Mouse (Mus musculus): ENCODE measurements at regions not wholly inside any gene's neighbourhood (a gene's known extent, or its start where the extent isn't known, plus 50 kb on each side); places are given as distances from the start of the nearest gene placed in this dataset.

GRCm38 (mm10) chr10:111111020-111111419 is 53.5 kb upstream of the Osbpl8 start:
- no peak for DNase-seq
- intact Hi-C loops (cut with DNase I): no loop called here

GRCm38 (mm10) chr10:111108658-111109633 is 55.6 kb upstream of the Osbpl8 start:
- intact Hi-C loops (cut with DNase I): no loop called here
- peak; percentile 70 for DNase-seq

- intact Hi-C loops (cut with DNase I): no loop called here
- no peak for DNase-seq
These were observed 56.7 kb upstream of the Osbpl8 start for GRCm38 (mm10) chr10:111107852-111108251.

GRCm38 (mm10) chr10:111107387-111107786 is 57.2 kb upstream of the Osbpl8 start:
- DNase-seq: peak; percentile 49
- intact Hi-C loops (cut with DNase I): no loop called here

GRCm38 (mm10) chr10:111106411-111106810 is 58.1 kb upstream of the Osbpl8 start:
- intact Hi-C loops (cut with DNase I): no loop called here
- no peak for DNase-seq

- no peak for DNase-seq
- intact Hi-C loops (cut with DNase I): no loop called here
These were observed 58.9 kb upstream of the Osbpl8 start for GRCm38 (mm10) chr10:111105662-111106061.

GRCm38 (mm10) chr10:111103512-111103911 is 61.0 kb upstream of the Osbpl8 start:
- intact Hi-C loops (cut with DNase I): loop anchor here (5.0 kb wide), 2 partner anchors 116 to 311 kb away; no protein-coding TSS in a partner anchor
- DNase-seq: no peak

GRCm38 (mm10) chr10:111103086-111103485 is 61.5 kb upstream of the Osbpl8 start:
- DNase-seq: no peak
- intact Hi-C loops (cut with DNase I): loop anchor here (5.0 kb wide), 2 partner anchors 116 to 311 kb away; no protein-coding TSS in a partner anchor

- intact Hi-C loops (cut with DNase I): loop anchor here (5.0 kb wide), 2 partner anchors 115 to 310 kb away; no protein-coding TSS in a partner anchor
These were observed 62.4 kb upstream of the Osbpl8 start for GRCm38 (mm10) chr10:111101901-111102761.

GRCm38 (mm10) chr10:111099812-111100464 is 64.6 kb upstream of the Osbpl8 start:
- peak; percentile 78 for DNase-seq
- intact Hi-C loops (cut with DNase I): loop anchor here (5.0 kb wide), 2 partner anchors 113 to 308 kb away; no protein-coding TSS in a partner anchor

More at GRCm38 (mm10) chr10:111101901-111102761, 62.4 kb upstream of the Osbpl8 start:
- no peak for DNase-seq

GRCm38 (mm10) chr10:111099059-111099811 is 65.3 kb upstream of the Osbpl8 start:
- intact Hi-C loops (cut with DNase I): no loop called here
- DNase-seq: no peak

GRCm38 (mm10) chr10:111097245-111097644 is 67.3 kb upstream of the Osbpl8 start:
- intact Hi-C loops (cut with DNase I): no loop called here

GRCm38 (mm10) chr10:111096811-111097210 is 67.7 kb upstream of the Osbpl8 start:
- DNase-seq: no peak
- intact Hi-C loops (cut with DNase I): no loop called here

More at GRCm38 (mm10) chr10:111097245-111097644, 67.3 kb upstream of the Osbpl8 start:
- DNase-seq: no peak

GRCm38 (mm10) chr10:111094405-111094804 is 70.1 kb upstream of the Osbpl8 start:
- intact Hi-C loops (cut with DNase I): no loop called here

GRCm38 (mm10) chr10:111089382-111089781 is 75.2 kb upstream of the Osbpl8 start:
- no peak for DNase-seq
- intact Hi-C loops (cut with DNase I): loop anchor here (5.0 kb wide), 1 partner anchor 102 kb away; no protein-coding TSS in a partner anchor

More at GRCm38 (mm10) chr10:111094405-111094804, 70.1 kb upstream of the Osbpl8 start:
- no peak for DNase-seq

- no peak for DNase-seq
- intact Hi-C loops (cut with DNase I): loop anchor here (5.0 kb wide), 1 partner anchor 98 kb away; no protein-coding TSS in a partner anchor
These were observed 75.6 kb upstream of the Zdhhc17 start for GRCm38 (mm10) chr10:111085561-111085960.

- intact Hi-C loops (cut with DNase I): no loop called here
- DNase-seq: no peak
These were observed 74.4 kb upstream of the Zdhhc17 start for GRCm38 (mm10) chr10:111084267-111084780.

- DNase-seq: no peak
- intact Hi-C loops (cut with DNase I): no loop called here
These were observed 73.9 kb upstream of the Zdhhc17 start for GRCm38 (mm10) chr10:111083861-111084260.

- intact Hi-C loops (cut with DNase I): no loop called here
These were observed 73.4 kb upstream of the Zdhhc17 start for GRCm38 (mm10) chr10:111083338-111083737.

More at GRCm38 (mm10) chr10:111083338-111083737, 73.4 kb upstream of the Zdhhc17 start:
- DNase-seq: peak; percentile 22

Measured in left cerebral cortex, postnatal 4 days (tissue).